Mouse (Mus musculus) olfactory bulb, adult 2 months (tissue): ENCODE data around the gene Cd5l.

Experiments
- CTCF ChIP-seq: fragments of 200-500 bp; IDR thresholded peaks from 2 replicates; pipeline ENCODE4 v1.5.1; 2012; ENCODE audit warnings: low read depth, mild to moderate bottlenecking, low read length, moderate library complexity; ENCODE audit not compliant: insufficient read depth
- POLR2A ChIP-seq: fragments of 200-500 bp; IDR thresholded peaks from 2 replicates; pipeline ENCODE4 v1.6.1; 2012; ENCODE audit warnings: mild to moderate bottlenecking, low read depth, low read length, moderate library complexity; ENCODE audit not compliant: insufficient read depth

- no peak for TF ChIP-seq CTCF
- no peak for TF ChIP-seq POLR2A
These were observed 47.8 kb upstream of the Cd5l start for GRCm38 (mm10) chr3:87309922-87310321.
